Mouse (Mus musculus) right cerebral cortex, postnatal 4 days (tissue): ENCODE data around the gene Col16a1.

Source experiments
- DNase-seq: peaks from one replicate; pipeline ENCODE4 v3.0.0-alpha.2; 2022

Gene Col16a1

DNA sequence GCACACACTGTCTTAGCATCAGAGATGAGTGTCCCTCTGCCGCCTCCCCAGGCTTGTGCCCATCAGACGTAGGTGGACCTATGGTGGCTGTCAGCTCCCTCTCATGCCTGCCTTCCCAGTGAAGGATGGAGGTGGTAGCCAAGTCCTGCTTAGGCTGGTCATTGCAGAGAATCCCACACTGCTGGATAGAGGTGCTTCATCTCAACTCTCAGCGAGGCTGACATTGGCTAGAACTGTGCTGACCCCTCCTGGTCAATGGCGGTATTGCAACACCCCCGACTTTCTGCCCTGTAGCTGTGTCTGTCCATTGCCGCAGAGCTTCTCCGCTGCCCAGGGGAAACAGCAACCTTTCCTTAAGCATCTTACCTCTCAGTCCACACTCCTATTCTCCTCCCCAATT is 39.7 kb downstream of the Col16a1 start:
- peak; percentile 98 for DNase-seq

DNA sequence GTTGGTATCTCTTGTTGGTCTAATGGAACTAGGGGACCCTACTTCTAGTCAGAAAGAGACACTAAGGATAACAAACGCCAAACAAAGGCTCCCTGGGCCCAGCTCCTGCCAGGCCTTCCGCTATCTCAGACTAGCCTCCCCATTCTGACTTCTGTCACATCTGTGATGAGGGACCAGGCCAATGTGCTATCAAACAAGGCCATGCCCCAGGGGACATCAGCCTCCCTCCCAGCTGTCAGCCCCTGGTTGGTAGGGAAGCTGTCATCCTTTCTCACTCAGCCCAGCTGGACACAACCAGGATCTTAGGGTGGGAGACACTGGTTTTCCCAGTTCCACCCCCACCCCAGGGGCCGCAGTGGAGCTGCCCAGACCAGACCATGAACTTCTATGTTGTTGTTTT is 47.5 kb downstream of the Col16a1 start:
- DNase-seq, result no peak

DNA sequence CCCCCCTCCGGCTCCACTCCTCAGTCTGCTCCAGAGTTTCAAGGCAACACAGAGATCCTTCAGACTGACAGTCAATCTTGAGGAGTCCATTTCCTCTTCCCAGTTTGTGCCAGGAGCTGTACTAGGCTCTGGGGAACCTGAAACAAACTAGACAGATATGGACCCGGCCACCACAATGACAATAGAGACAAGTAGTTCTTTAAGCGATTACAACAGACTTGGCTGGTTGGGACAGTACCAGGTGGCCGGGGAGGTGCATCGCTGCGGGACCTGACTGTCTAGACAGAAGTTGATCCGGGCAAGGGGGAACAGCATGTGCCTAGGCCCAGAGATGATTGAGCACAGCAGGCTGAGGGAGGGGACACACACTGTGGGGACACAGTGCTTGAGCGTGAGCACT is 53.5 kb downstream of the Col16a1 start:
- no peak for DNase-seq

DNA sequence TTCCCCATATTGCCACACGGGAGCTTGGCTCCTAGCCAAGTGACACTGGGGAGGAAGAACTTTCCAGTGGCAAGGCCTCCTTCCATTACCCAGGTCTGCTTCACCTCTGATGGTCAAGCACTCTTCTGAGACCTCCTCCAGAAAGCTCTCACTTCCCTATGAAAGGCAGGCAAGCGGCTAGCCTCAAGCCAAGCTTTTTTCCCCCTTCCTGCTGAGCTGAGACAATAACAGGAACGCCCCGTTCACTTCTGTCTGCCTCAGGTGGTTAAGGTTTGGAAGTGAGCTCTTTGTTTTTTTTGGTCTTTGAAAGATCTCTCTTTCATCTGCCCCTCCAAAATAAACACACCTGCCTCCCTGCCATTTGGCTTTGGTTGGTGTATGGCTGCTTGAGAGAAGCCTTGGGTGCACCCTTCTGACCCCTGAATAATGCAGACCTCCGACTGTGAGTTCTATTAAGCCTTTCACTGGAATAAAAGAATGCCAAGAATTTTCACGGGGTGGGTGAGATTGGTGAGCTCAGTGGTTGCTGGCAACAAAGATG is 54.5 kb downstream of the Col16a1 start, which contains the start of gene Pef1:
Gene Pef1, plus strand, starts transcription at position 448 of the 541 bp plus-strand sequence.
- DNase-seq, result no peak

DNA sequence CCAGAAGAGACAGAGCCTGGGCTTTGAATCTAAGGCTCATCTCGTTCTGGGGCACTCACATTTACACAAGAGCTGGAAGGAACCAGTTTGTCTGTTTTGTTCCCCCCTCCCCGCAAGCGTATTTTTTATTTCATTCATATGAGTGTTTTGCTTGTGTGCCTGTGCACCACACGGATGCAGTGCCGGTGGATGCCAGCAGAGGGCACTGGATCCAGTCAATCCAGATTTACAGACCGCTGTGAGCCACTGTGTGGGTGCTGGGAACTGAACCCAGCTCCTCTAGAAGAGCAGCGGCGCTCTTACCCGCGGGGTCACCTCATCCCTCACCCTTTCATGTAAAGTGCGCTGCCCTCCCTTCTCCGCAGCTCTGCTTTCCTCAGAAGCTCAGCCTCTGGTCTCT is 56.0 kb downstream of the Col16a1 start:
- no peak for DNase-seq

DNA sequence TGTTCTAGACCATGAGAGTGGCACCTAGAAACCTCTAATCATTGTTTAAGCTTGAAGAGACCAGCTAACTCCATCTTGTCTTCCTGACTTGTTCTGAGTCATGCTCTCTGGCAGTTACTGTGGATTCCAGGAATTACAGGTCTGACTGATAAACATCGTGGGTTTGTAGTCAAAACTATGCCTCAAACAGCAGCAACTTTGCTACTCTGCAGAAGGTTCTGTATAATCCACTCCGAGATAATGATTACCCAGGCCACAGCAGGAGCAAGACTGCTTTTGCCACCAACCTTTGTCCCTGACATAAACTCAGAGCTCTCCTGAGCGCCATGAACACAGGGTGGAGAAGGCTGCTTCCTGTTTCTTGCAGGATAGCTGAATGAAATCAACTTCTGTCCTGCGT is 56.9 kb downstream of the Col16a1 start:
- DNase-seq, result no peak

DNA sequence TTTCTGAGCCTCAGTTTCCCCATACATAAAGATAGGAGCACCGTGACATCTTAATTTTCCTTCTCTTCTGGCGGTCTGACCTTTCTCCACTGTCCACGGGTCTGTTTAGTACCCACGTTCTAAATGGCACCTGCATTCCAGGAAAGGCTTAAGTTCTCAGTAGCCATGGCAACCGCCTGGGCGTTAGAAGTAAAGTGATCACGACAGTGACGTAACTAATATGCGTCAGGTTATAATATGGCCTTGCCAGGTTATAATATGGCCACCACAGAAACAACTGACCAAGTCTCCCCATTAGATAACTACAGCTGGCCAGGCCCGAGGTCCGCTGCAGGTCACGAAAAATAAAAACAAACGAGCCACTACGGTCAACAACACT is 59.4 kb downstream of the Col16a1 start:
- DNase-seq, result no peak

DNA sequence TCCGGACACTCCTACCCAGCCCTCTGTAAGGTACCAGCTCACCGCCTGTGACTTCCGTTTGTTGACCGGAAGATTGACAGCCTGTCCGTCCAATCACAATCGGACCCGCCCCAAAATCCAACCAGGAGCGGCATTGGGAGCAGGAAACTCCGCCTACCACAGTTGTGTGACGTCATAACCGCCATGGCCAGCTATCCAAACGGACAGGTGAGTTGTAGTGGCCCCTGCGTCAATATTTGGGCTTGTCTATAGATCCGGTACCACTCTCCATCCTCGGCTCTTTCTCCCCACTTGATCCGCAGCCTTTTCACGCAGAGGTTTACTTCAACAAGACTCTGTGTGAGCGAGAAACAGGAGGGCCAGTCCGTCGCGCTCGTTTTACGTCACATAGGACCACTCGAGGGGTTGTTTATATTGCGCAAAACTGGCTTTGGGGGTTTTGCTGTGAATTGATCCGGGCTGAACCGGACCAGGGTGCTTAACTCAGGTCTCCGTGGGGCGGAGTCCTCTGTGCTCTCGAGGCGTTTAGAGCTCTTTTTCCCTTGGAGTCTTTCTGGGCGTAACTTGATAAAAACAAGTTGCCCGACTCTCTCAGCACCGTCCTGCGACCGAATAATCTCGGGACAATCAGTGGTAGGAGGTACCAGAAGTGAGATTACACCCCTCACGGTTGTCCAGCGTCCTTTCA is 59.9 kb downstream of the Col16a1 start:
- peak; percentile 100 for DNase-seq

DNA sequence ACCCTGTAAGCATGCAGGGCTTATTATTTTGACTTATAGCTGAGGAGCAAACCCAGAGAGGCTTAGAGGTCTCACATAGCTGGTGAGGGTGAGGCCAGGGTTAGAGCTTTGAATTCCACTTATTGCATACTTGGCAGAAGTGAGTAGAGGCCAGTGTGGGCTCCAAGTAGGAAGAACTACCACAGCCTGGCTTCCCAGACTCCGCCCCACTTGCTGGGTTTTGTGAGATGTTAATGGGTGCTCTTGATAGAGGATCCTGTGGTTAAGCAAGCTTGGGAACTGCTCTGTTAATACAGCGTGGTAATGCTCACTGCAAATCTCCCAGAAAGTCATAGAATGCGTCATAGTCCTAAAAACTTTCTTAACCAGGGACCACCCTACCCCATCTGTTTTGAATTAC is 61.3 kb downstream of the Col16a1 start:
- DNase-seq, result no peak

DNA sequence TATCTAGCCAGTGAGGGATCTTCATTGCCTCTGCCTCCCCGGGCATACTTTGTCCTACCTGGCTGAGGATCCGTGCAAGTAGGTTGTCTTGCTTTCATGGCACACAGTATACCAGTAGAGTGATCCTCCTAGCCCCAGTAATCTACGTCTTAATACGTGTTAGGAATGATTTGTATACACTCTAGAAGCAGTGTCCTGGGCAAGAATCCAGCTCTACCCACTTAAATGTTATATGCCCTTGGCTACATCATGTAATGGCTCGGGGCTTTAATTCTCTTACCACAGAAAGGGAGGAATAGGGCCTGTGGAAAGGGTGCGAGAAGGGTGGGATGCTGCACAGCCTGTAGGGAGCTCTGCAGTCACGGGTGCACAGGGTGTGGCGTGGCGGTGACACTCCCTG is 62.0 kb downstream of the Col16a1 start:
- DNase-seq, result no peak

DNA sequence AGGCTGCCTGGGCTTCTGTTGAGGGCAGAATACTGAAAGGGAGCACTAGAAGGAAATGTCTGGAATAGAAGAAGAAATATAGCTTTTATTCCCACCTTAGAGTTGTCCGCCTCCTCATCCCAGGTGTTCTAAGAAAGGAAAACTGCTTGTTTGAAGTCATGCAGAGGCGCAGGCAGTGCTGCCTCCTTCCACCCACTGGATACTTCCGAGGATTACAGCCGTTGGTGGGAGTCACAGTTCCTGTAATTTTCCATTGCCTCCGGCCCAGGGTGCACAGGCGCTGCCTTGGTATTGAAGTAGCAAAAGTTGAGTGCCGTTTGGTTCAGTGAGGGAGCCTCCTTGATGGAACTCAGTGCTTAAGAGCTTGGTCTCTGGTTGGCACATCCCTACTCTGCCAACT is 62.5 kb downstream of the Col16a1 start:
- no peak for DNase-seq

DNA sequence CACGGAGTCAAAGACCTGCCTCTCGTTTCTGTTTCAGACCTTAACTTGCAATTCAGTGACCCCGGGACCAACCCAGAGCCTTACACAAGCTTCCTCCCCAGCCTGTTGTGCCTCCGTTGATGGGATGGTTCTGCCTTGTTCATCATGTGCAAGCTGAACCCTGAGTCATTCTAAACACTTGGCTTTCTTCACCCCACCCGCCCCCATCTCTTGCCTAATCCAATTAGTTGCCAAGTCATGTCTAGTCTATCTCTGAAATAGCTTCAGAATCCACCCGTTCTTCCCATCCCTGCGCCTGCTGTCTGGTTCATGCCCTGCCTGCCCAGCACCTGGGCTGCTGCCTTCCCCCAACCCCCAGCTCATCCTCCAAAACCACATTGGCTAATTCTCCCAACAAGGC is 64.7 kb downstream of the Col16a1 start:
- no peak for DNase-seq

DNA sequence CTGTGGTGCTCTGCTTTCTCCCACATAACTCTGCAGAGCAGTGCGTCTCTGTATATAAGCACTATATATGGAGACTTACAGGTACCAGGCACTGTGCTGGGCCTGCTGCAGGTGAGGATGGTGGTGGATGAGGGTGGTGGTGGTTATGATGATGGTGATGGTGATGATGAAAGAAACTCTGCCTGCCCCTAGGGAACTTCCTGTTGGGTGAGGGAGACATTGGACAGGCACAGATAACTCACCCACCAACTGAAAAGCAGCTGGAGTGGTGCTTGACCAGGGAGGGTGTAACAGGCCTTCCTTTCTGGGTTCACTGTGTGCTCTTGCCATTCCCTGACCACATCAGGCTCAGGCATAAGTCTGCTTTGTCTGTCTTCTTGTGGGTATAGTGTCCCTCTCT is 65.1 kb downstream of the Col16a1 start:
- no peak for DNase-seq

DNA sequence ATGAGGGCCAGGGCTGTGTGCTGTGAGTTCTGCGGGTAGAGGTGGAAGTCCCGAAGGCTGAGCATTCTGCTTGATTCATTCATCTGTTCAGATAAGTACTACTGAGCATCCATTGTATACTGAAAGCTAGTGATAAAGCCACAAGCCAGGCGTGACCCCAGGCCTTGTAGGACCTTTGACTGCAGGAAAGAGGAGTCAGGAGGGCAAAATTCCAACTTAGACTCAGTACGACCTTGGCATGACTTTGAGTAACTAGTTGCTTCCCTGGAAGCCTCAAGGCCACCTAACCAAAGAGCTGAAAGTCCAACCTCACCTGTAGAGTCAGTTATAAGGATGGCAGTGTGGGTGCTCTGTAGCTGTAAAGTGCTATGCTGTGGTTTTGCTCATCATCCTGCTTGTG is 73.1 kb downstream of the Col16a1 start:
- no peak for DNase-seq

DNA sequence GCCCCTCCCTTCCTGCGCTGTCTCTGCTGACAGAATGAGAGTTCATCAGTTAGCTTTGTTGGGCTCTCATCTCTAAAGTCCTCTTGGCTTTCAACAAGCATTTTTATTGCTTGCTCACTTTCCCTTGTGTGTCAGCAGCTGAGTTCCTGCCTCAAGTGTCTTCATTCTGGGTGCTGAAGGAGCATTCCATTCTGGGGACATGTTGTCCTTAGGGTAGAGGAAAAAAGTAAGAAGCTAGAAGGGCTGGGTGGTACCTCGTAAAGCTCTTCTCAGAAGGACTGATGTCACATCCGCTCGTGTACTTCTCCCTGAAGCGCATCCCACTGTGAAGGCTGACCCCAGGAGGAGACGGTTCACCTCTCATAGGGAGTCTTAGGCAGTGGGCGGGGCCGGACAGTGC is 73.9 kb downstream of the Col16a1 start:
- no peak for DNase-seq

DNA sequence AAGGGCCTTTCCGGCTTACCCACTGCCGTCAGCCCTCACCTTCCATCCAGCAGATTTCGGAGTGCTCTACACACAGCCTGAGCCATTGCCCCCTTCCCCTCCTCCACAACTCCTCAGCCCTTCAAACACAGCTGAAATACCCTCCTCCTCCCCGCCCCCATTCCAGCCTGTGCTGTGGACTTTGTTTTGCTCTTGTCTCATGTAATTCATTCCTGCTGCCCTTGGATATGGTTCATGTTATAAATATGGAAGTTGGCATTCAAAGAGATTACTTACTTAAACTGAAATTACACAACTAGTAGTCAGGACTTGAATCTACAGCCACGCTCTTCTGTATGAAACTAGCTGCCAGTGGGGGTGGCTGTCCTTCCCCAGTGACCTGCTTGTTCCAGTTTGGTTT is 75.4 kb downstream of the Col16a1 start:
- no peak for DNase-seq

DNA sequence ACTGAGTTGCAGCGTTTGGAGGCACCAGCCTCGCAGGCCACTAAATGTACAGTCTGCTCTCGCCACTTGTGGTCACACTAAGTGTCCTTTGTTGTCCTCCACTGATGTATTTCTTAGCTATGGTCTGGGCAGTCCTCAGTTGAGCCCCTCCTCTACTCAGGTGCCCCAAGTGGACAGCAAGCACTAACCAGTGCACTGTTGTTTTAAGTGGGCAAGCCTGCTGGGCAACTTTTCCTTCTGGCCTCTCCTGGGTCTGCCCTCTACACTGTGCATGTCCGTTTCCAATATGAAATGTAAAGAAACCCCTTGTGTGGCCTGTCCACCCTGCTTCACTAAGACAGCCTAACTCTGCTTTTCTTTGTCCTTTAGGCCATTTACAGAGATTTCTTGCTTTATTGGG is 76.5 kb downstream of the Col16a1 start:
- no peak for DNase-seq

DNA sequence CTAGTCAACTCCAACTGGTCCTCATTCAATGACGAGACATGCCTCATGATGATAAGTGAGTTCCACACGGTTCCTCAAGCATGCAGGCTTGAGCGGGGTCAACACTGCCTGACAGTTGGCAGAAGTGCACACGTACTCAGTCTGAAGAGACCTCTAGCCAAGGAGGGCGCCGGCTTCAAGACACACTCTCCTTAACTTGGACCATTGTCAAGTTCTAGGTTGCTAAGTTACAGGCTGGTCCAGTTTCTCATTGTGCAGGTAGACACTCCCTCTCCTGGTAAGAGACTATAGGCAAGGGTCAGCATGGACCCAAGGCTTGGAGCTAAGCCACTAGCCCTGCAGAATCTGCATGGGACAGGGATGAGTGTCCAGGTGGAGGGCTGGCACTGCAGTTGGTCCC is 77.5 kb downstream of the Col16a1 start:
- DNase-seq, result no peak

DNA sequence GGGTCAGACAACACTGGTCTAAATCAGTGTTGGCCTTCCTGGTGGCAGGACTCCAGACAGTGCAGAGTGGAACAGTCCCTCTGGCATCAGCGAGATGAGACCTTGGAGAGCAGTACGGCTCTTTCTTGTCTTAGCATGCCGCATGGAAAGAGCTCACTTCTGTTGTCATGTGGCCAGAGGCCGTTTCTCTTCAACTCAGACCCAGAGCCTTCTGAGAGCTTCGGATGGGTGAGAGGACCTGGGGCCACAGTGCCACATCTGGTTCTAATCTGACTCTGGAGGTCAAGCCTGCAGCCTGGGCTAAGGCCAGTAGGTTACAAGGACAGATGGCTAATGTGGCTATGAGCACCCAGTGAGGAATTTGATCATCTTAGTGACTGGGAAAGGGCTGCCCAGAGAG is 78.3 kb downstream of the Col16a1 start:
- DNase-seq, result no peak

DNA sequence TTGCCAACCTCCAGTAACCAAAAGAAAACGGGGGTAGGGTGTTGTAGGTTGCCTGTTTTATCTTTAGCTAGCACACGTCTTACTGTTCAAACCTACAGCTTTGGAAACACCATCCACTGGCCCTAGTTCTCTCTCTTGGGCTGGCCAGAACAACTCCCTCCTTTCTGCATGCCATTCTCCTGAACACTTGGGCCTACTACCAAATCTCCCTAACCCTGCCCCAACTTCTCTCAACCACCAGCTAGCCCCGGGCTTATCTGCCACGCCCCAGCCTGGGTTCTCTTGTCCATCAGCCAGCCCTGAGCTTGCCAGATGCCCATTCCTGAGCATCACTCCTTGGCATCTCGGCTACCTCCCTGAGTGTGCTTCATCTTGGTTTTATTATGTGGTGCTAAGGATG is 81.3 kb downstream of the Col16a1 start:
- no peak for DNase-seq

DNA sequence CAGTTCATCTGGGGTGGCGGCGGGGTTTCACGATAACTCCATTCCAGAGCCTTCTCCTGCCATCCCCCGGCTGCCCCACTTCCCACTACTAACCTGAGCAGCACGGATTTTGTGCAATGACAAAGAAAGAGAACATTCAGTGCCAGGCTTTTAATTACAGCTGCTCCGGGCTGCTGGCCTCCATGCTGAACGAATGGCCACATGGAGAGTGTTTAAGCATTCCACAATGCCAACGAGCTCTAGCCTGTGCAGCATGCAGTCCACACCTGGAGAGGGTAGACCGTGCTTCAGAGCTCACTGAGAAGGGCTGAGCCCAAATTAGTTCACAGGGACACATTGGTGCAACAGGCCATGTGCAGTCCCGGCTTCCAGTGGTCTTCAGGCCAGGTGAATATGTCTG is 82.4 kb downstream of the Col16a1 start:
- DNase-seq, result no peak

DNA sequence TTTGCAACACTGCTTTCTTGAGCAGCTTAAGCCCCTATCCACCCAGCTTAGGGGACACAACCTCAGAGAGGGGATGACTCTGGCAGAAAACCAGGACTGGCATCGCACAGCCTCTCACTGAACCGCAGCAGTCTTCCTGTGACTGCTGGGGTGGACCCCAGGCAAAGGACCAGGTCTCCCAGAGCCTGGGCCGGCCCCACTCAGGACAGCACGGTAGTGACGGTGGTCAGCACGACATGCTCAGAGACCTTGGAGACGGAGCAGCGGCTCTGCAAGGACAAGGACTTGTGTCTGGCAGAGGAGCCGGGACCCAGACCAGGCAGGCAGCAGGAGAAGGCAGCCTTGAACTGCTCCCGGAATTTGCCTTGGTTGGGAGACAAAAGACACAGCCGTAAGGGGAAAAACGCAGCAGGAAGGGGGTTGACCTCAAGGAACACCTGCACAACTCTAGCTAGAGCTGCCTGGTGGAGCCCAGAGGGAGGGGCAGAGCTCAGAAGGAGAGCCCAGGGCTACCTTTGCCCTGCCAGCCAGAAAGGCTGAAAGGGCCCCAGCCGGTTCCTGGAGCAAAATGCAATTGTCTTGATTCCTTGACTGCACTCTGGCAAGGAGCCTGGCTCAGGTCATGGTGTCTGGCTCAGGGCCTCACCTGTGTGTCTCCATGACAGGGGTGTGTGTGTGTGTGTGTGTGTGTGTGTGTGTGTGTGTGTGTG is 83.2 kb downstream of the Col16a1 start:
- no peak for DNase-seq

DNA sequence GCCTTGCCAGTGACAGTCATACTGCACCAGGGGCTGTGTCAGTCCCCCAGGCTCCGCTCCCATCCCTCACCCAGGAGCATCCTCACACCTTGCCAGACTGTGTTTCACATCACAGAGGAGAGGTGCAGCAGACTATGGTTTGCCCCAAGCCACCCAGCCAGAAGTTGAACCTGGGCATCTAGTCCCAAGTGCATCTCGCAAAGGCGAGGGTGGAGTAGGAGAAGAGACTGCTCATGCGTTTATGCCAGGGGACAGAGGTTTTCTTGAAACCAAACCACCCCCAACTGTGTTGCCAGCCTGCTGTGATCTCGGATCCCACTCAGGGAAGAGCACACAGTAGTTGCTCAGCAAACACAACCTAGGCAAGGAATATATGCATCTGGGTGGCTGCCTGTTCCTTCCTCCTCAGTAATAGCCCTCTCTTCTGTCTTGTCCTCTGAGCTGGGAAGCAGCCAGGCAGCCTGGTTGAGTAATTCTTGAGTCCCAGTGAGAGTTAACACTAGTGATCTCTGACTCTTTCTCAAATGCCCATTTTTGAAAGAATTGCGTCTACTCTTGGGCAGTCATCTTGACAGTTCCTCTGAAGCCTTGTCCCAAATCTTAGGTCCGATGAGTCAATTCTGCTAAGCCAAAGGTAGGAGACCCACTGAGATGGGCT is 83.9 kb downstream of the Col16a1 start:
- no peak for DNase-seq

DNA sequence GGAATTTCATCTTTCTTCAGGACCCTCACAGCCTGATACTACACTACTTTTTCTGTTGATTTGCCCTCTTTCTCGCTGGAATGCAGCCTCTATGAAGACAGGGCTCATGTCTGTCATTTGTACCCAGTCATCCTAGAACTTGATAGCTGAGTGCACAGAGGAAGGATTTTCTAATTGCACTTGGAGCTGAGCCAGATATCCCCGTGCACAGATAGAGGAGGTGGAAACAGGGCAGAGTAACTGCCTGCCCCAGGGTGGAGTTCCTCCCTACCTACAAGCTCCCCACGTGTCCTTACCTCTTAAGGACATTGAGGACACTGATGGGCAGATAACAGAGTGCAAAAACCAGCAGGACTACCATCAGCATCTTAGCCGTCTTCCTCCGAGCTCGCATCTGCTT is 85.8 kb downstream of the Col16a1 start:
- no peak for DNase-seq
